Mouse (Mus musculus) cortical plate, adult 2 months (tissue): ENCODE data around the gene 1700013F07Rik.

Experiments used
- CTCF ChIP-seq: fragments of 200-500 bp; IDR thresholded peaks from 2 replicates; pipeline ENCODE4 v1.5.1; 2011; ENCODE audit warnings: mild to moderate bottlenecking, control low read depth, low read length; ENCODE audit not compliant: insufficient read depth; ENCODE audit errors: extremely low read depth
- POLR2A ChIP-seq: fragments of 200-500 bp; IDR thresholded peaks from 2 replicates; pipeline ENCODE4 v1.6.1; 2011; ENCODE audit warnings: mild to moderate bottlenecking, low read length, control low read depth; ENCODE audit not compliant: insufficient read depth; ENCODE audit errors: extremely low read depth

- TF ChIP-seq CTCF (no peak), POLR2A (no peak)
Observed at GRCm38 (mm10) chr3:108570813-108571212, 36.9 kb downstream of the 1700013F07Rik start.
